Mouse (Mus musculus): Measurements from ENCODE around the gene Galnt15.

Galnt15 gene

DNA sequence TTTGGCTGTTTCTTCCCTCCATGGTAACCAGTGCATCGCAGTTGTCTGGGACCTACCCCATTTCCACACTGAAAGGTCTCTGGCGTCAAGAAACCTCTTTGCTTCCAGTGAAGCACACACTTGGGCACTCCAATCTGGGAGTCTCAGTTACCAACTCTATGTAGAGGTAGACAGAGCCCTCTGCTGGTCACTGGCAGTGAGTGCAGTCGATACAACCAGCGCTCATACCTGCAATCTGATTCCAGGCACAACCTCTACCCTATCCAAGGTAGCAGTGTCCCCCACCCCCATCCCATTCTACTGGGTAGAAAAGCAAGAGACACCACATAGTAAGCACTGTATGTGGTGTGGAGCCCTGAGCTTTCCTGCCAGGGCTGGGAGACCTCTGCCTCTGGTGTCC, 3.7 kb downstream of the Galnt15 start:
- DNase-seq (ENCODE audit: extremely low spot score, low spot score) = peak; percentile 69

DNA sequence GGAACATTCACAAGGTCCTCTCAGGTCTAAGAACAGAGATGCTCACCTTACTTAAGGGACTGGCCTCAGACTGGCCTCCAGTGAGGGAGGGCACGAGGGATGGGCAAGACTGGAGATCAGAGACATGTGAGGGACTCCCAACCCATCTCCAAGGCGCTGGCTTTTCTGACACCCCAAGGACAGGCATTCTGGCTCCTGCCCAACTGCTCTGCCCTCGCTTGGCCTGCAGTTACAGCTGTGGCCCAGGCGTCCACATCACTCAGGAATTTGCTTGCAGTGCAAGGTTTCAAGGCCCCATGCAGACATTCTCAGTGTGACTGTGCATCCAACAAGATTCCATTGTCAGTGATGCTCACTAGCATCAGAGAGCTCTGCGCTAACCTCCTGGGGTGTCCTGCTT, 7.7 kb downstream of the Galnt15 start:
- DNase-seq (ENCODE audit: extremely low spot score, low spot score) = no peak

- no peak for DNase-seq (ENCODE audit: extremely low spot score, low spot score)
Observed at GRCm38 (mm10) chr14:32037661-32038252, 9.0 kb downstream of the Galnt15 start.

- no peak for DNase-seq (ENCODE audit: extremely low spot score, low spot score)
Observed at GRCm38 (mm10) chr14:32042108-32042507, 13.3 kb downstream of the Galnt15 start.

DNA sequence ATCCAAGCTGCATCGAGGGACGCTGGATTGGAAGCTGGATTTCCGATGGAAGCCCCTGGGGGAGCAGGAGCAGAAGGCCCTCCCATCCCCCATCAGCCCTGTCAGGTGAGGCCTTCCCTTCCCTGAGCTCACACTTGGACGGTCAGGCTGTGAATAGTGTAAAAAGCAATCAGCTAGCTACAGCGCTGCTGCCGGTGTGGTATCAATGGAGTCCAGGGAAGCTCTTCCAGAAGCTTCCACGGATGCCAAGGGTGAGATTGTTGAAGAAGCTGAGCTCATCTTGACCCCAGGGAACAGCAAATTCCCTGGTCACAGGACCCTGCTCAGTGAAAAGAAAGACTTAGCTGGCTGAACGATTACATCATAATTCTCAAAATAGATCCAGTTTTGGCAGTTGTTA, 17.6 kb downstream of the Galnt15 start:
- DNase-seq (ENCODE audit: extremely low spot score, low spot score) = no peak

DNA sequence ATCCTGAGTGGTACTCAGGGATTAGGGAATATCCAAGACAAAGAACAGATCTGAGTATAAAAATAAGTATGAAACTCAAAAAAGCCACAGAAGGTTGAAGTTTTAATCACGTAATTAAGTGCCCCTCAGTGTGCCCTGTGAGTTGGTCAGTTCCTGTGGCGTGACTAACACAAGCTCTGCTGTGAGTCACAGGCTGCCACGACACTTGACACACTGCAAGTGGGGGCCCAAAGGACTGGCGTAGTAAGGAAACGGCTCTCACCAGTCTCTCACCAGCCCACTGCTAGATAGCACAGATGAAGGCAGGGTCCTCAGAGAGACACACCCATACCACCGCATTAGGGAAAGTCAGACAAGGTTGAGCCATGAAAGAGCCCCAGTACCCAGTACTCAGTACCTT, 21.4 kb downstream of the Galnt15 start:
- DNase-seq (ENCODE audit: extremely low spot score, low spot score) = no peak

GRCm38 (mm10) chr14:32053895-32054294, 25.1 kb downstream of the Galnt15 start:
- no peak for DNase-seq (ENCODE audit: extremely low spot score, low spot score)

GRCm38 (mm10) chr14:32054788-32055187, 26.0 kb downstream of the Galnt15 start:
- DNase-seq (ENCODE audit: extremely low spot score, low spot score) = no peak

DNA sequence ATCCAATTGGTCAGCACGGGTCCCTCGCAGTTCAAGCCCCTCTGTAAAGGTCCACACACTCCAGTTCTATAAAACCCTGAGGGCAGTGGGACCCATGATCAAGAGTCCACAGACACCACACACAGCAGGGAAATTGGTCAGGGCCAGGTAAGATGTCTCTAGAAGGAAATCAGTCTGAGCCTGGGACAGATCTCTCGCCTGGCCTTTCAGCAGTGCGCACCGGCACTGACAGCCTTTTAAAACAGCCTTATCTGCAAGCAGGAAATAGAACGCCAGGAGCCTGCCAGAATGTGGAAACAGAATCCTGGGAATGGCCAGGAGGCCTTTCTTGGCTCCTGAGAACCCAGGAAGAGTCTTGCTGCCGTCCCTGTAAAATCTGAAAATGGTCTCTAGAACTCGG, 27.0 kb downstream of the Galnt15 start:
- no peak for DNase-seq (ENCODE audit: extremely low spot score, low spot score)

GRCm38 (mm10) chr14:32056675-32057074, 27.9 kb downstream of the Galnt15 start:
- DNase-seq (ENCODE audit: extremely low spot score, low spot score) = no peak

- DNase-seq (ENCODE audit: extremely low spot score, low spot score) = no peak
Observed at GRCm38 (mm10) chr14:32057664-32058063, 28.9 kb downstream of the Galnt15 start.

- DNase-seq (ENCODE audit: extremely low spot score, low spot score) = no peak
Observed at GRCm38 (mm10) chr14:32061398-32061797, 32.6 kb downstream of the Galnt15 start.

DNA sequence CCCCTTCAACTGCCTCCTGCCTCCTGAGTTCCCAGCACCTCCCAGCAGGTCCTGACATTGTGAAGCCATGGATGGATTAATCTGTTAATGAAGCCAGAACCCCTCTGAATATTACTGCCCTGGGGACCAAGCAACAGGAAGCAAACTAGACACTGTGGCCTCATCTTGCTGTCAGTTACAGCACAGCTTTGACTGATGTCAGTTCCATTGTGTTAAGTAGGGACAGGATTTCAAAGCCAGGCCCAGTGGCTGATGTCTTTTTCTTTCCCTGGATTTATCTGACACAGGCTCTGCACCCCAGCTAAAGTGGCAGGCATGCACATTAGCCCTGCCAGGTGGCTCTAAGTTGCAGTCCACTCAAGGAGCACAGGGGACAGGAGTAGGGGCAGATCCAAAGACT, 44.0 kb downstream of the Galnt15 start:
- DNase-seq (ENCODE audit: extremely low spot score, low spot score) = no peak

GRCm38 (mm10) chr14:32073211-32073685, 44.5 kb downstream of the Galnt15 start:
- no peak for DNase-seq (ENCODE audit: extremely low spot score, low spot score)

DNA sequence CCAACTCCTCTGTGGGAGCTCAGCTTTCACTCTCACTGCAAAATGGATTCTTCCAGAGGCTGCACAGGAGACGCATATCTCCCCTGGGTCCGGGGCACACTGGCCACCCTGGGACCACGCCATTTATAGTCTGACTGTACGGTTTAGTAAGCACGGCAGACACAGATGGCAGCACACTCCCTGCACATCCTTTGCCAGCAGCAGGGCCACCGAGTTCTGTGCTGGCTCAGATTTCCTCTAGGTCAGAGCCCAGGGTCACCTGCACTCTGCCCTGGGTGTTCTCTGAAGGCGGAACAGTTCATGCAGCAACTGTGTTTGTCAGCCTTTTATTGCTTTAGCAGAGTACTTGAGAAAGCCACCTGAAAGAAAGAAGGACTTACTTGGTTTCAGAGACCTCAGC, 45.1 kb downstream of the Galnt15 start:
- no peak for DNase-seq (ENCODE audit: extremely low spot score, low spot score)

DNA sequence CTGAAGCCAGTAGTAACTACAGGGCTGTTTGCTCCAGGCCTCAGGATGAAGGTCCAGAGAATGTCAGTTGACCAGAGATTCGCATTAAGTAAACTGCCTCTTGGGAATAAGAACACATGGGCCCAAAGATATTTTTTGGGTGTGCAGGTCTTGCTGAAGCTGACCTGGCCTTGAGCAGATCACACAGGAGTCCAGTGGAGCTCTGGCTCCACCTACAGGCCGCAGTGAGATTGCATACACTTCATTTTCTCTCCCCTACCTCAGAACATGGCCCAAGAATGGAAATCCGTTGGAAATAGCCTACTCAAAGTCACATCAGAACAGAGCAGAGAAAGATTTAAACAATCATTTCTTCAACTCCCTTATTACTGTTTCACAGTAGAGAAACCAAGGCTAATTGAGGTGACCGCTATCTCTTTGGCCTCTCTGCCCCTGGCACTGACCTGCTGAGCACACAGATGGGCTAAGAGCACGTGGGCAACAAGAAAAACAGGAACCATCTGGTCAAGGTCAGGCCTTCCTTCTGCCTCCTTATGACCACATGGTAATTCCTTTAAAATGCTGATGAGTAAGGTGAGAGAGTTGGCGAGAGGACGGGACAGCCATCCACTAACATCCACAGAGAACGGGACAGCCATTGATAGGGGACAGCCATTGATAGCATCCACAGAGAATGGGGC, 48.2 kb downstream of the Galnt15 start:
- DNase-seq (ENCODE audit: extremely low spot score, low spot score) = peak; percentile 78

GRCm38 (mm10) chr14:32081026-32081425, 52.2 kb downstream of the Galnt15 start:
- no peak for DNase-seq (ENCODE audit: extremely low spot score, low spot score)

GRCm38 (mm10) chr14:32082891-32083290, 54.1 kb downstream of the Galnt15 start:
- DNase-seq (ENCODE audit: extremely low spot score, low spot score) = no peak

- DNase-seq (ENCODE audit: extremely low spot score, low spot score) = no peak
Observed at GRCm38 (mm10) chr14:32083466-32083865, 54.7 kb downstream of the Galnt15 start.

DNA sequence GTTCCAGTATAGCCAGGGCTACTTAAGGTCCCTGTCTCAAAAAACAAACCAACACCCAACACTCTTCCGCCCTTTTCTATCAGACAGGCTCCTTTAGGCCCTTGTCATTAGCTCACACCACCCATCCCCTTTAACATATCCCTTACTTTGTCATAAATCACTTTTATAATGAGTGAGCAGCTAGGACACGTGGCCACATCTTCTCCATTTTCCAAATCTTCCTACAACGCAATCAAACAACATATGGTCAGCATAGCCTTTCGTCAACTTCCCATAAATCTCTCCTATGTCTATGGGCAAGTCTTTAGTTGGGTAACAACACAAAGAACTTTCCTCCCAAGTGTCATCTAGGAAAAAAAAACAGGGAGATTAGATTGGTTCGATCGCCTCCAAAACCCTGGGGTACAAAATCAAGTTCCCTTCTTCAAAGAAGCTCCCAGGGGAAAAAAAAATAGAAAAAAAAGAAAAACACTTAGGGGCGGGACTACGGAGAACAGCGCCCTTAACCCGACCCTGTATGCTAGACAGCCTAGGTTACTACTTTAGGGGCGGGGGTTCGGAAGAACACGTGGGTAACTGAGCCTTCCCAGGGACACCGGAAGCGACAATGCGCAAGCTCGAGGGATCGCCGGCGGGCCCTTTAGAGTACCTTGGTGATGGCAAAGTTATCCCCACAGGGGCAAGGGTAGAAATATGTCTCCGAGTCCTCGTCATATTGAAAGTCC, 56.1 kb downstream of the Galnt15 start, which contains the start of gene Oxnad1:
TSS of gene Oxnad1 (plus strand) at position 614 of the 725 bp plus-strand sequence.
- no peak for DNase-seq (ENCODE audit: extremely low spot score, low spot score)

DNA sequence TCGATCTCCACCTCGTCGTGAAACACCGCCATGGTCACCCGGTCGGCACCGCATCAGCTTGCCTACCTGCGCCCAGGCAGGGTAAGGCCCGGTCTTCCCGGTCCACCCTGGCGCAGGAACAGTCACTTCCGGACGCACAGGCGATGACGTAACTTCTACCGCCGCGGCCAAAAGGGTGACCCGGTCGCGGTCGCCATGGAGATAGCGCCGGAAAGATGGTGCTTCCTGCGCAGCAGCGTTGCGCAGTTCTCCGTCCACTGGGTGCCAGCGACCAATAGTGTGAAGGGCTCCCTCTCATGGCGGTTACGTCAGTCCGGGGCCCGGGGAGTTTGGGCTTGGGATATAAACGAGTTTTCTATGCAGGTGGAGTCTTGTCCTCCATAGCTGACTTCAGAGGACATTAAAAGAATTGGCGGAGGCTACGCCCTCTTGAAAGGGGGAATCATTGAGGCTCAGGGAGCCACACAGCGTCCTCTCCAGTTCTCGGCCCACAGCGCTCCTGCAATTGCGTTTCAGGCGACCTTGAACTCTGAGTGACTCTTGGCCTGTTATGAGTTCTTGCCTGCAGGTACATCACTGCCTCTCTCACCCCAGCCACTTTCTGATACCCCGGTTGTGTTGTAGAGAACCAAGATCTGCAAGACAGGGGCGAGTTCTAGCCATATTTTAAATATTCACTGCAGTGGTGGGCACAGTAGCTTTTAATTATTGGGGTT, 56.9 kb downstream of the Galnt15 start, which contains the start of gene Dph3:
TSS of gene Dph3 (minus strand) at position 244 of the 716 bp plus-strand sequence.
- DNase-seq (ENCODE audit: extremely low spot score, low spot score) = peak; percentile 99

DNA sequence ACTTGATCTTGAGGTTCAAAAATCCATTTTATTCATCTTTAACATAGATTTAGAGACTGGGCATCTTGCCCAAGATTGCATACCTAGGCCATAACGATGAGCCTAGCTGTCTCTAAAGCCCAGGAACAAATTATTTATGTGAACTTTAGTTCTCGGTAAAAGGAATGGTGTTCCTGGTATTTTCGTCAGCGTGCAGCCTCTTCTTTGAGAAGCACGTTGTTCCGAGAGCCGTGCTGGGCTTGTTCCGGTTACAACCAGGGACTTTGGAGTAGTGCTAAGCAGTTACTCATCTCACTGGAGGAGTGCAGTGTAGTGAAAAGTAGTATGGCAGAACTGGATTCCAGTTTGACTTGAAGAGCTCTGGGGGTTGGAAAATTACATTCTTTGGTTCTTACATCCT, 57.4 kb downstream of the Galnt15 start:
- no peak for DNase-seq (ENCODE audit: extremely low spot score, low spot score)
